Mouse (Mus musculus) CH12.LX (cell line): ENCODE measurements around the gene Ly6g6d. TPM values are rescaled to one million over a fixed set of nuclear protein-coding genes. Genes with fewer than 3 reads are reported as not detected.

Experiments
- DNase-seq: peaks from one replicate; pipeline ENCODE4 v3.0.0-alpha.2; 2013; ENCODE audit errors: extremely low read depth
- H3K27ac ChIP-seq: 2 replicates; pipeline ENCODE4 v1.5.1; 2012; ENCODE audit warnings: low read depth, mild to moderate bottlenecking, control low read depth, moderate library complexity; ENCODE audit not compliant: insufficient read depth
- H3K27me3 ChIP-seq: replicated peaks from 2 replicates; pipeline ENCODE3; 2012; ENCODE audit warnings: inconsistent platforms
- H3K36me3 ChIP-seq, 2 experiments: replicated peaks in 1 of 2; 2 replicates each; pipeline versions ENCODE3 to v1.6.1; 2012; ENCODE audit warnings: inconsistent platforms in 1 of 2, low read length in 1 of 2, mild to moderate bottlenecking in 1 of 2, mixed read lengths in 1 of 2, moderate library complexity in 1 of 2; ENCODE audit not compliant: control insufficient read depth in 1 of 2, insufficient read depth in 1 of 2
- H3K4me1 ChIP-seq, 2 experiments: 2 replicates each; pipeline ENCODE4 v1.6.1; 2012; ENCODE audit warnings: inconsistent platforms in 1 of 2, moderate library complexity in 1 of 2; ENCODE audit not compliant: insufficient read depth in 2 of 2, control insufficient read depth in 1 of 2
- H3K4me2 ChIP-seq: 2 replicates; pipeline ENCODE4 v1.6.1; 2012; ENCODE audit warnings: low read depth, mild to moderate bottlenecking, control low read depth; ENCODE audit not compliant: poor library complexity, insufficient read depth, severe bottlenecking
- H3K4me3 ChIP-seq, 3 experiments: fragments of 150-350 bp in 1 of 3; sonication (generic) in 1 of 3; replicated peaks in 1 of 3; 2 replicates each; pipeline versions ENCODE3 to v1.5.1; 2011 to 2012; ENCODE audit warnings: low read depth in 2 of 3, low read length in 2 of 3, mild to moderate bottlenecking in 2 of 3, moderate library complexity in 2 of 3, control low read depth in 1 of 3, improper control_type of control experiment in 1 of 3, inconsistent platforms in 1 of 3, mixed read lengths in 1 of 3; ENCODE audit not compliant: poor library complexity in 1 of 3
- H3K79me2 ChIP-seq: replicated peaks from 2 replicates; pipeline ENCODE4 v1.6.1; 2012; ENCODE audit warnings: mild to moderate bottlenecking, moderate library complexity; ENCODE audit not compliant: control insufficient read depth, poor library complexity, insufficient read depth, severe bottlenecking; ENCODE audit errors: extremely low read depth
- H3K9ac ChIP-seq: 2 replicates; pipeline ENCODE4 v1.6.1; 2012; ENCODE audit warnings: low read depth, mild to moderate bottlenecking, control low read depth, moderate library complexity; ENCODE audit not compliant: insufficient read depth
- H3K9me3 ChIP-seq: replicated peaks from 2 replicates; pipeline ENCODE3; 2012; ENCODE audit warnings: low read length, inconsistent platforms, mixed read lengths
- BHLHE40 ChIP-seq: IDR thresholded peaks from 2 replicates; pipeline ENCODE4 v1.6.1; 2011; ENCODE audit warnings: mild to moderate bottlenecking, low read depth, low read length, improper control_type of control experiment
- CHD1 ChIP-seq: IDR thresholded peaks from 2 replicates; pipeline ENCODE4 v1.6.1; 2012; ENCODE audit warnings: low read depth, low read length, improper control_type of control experiment, inconsistent platforms
- CHD2 ChIP-seq: IDR thresholded peaks from 2 replicates; pipeline ENCODE4 v1.6.1; 2011; ENCODE audit warnings: low read length, improper control_type of control experiment
- CTCF ChIP-seq, 2 experiments: IDR thresholded peaks in 1 of 2; conservative IDR thresholded peaks in 1 of 2; 2 replicates each; pipeline ENCODE4 v1.5.1; 2011 to 2012; ENCODE audit warnings: low read depth in 2 of 2, low read length in 2 of 2, improper control_type of control experiment in 1 of 2, inconsistent platforms in 1 of 2, mild to moderate bottlenecking in 1 of 2, moderate library complexity in 1 of 2
- ETS1 ChIP-seq: conservative IDR thresholded peaks from 2 replicates; pipeline ENCODE4 v1.6.1; 2012; ENCODE audit warnings: low read depth, mild to moderate bottlenecking, inconsistent platforms, low read length, improper control_type of control experiment, moderate library complexity
- HCFC1 ChIP-seq: IDR thresholded peaks from 2 replicates; pipeline ENCODE4 v1.6.1; 2012; ENCODE audit warnings: low read depth, mild to moderate bottlenecking, inconsistent platforms, low read length, improper control_type of control experiment
- JUND ChIP-seq: conservative IDR thresholded peaks from 2 replicates; pipeline ENCODE4 v1.6.1; 2011; ENCODE audit warnings: low read depth, low read length, improper control_type of control experiment
- KAT2A ChIP-seq: IDR thresholded peaks from 2 replicates; pipeline ENCODE4 v1.6.1; 2012; ENCODE audit warnings: low read length, improper control_type of control experiment, inconsistent platforms; ENCODE audit not compliant: insufficient replicate concordance
- MAFK ChIP-seq: IDR thresholded peaks from 2 replicates; pipeline ENCODE4 v1.6.1; 2011; ENCODE audit warnings: low read length, improper control_type of control experiment; ENCODE audit not compliant: insufficient replicate concordance
- MEF2A ChIP-seq: IDR thresholded peaks from 2 replicates; pipeline ENCODE4 v1.6.1; 2014; ENCODE audit warnings: low read depth, mild to moderate bottlenecking, inconsistent platforms, low read length, improper control_type of control experiment, borderline replicate concordance
- MXI1 ChIP-seq: IDR thresholded peaks from 2 replicates; pipeline ENCODE4 v1.6.1; 2011; ENCODE audit warnings: mild to moderate bottlenecking, low read depth, low read length, improper control_type of control experiment
- MYC ChIP-seq: IDR thresholded peaks from 2 replicates; pipeline ENCODE4 v1.6.1; 2011; ENCODE audit warnings: low read depth, mild to moderate bottlenecking, improper control_type of control experiment, low read length
- NELFE ChIP-seq: IDR thresholded peaks from 2 replicates; pipeline ENCODE4 v1.6.1; 2011; ENCODE audit warnings: low read depth, low read length, improper control_type of control experiment
- PAX5 ChIP-seq: IDR thresholded peaks from 2 replicates; pipeline ENCODE4 v1.6.1; 2012; ENCODE audit warnings: low read length, inconsistent platforms, mixed read lengths
- POLR2A ChIP-seq: IDR thresholded peaks from 2 replicates; pipeline ENCODE4 v1.6.1; 2011; ENCODE audit warnings: low read depth, mild to moderate bottlenecking, improper control_type of control experiment, low read length
- POLR2AphosphoS2 ChIP-seq: IDR thresholded peaks from 2 replicates; pipeline ENCODE4 v1.6.1; 2011; ENCODE audit warnings: low read depth, low read length, improper control_type of control experiment
- RCOR1 ChIP-seq: conservative IDR thresholded peaks from 2 replicates; pipeline ENCODE4 v1.6.1; 2012; ENCODE audit warnings: low read depth, mild to moderate bottlenecking, inconsistent platforms, low read length, improper control_type of control experiment
- SIN3A ChIP-seq: IDR thresholded peaks from 2 replicates; pipeline ENCODE4 v1.6.1; 2012; ENCODE audit warnings: low read length, improper control_type of control experiment, inconsistent platforms
- SMC3 ChIP-seq: IDR thresholded peaks from 2 replicates; pipeline ENCODE4 v1.6.1; 2011; ENCODE audit warnings: low read depth, low read length, improper control_type of control experiment
- UBTF ChIP-seq: IDR thresholded peaks from 2 replicates; pipeline ENCODE4 v1.6.1; 2012; ENCODE audit warnings: low read depth, mild to moderate bottlenecking, inconsistent platforms, low read length, improper control_type of control experiment, moderate library complexity
- USF2 ChIP-seq: conservative IDR thresholded peaks from 2 replicates; pipeline ENCODE4 v1.6.1; 2011; ENCODE audit warnings: low read depth, low read length, improper control_type of control experiment
- ZC3H11A ChIP-seq: IDR thresholded peaks from 2 replicates; pipeline ENCODE4 v1.6.1; 2012; ENCODE audit warnings: low read depth, mild to moderate bottlenecking, inconsistent platforms, low read length, improper control_type of control experiment
- ZMIZ1 ChIP-seq: IDR thresholded peaks from 2 replicates; pipeline ENCODE4 v1.6.1; 2012; ENCODE audit warnings: low read depth, mild to moderate bottlenecking, inconsistent platforms, low read length, improper control_type of control experiment
- ZNF384 ChIP-seq: IDR thresholded peaks from 2 replicates; pipeline ENCODE4 v1.6.1; 2012; ENCODE audit warnings: low read depth, low read length, improper control_type of control experiment, inconsistent platforms
- dilution Hi-C: fragments of 300-500 bp; cut with MboI; formaldehyde crosslinking; loops from 2 replicates; pipeline ENCODE4 v1.14.3; 2020; ENCODE audit warnings: low sequenced_read_pairs; ENCODE audit not compliant: extremely low pct_unique_long_range_greater_than_20kb, extremely low pct_ligation_motif_present
- in situ Hi-C: fragments of 300-500 bp; cut with MboI; formaldehyde crosslinking; loops from 3 replicates; pipeline ENCODE4 v1.14.3; 2019; ENCODE audit warnings: low sequenced_read_pairs, low pct_ligation_motif_present, low pct_unique_long_range_greater_than_20kb, mixed read lengths
- polyA plus RNA-seq: library from polyadenylated mRNA; unstranded; fragments of >175 nt; gene quantifications from 2 replicates; pipeline ENCODE4 v1.2.1, GENCODE M21; 2012; ENCODE audit warnings: low read depth; ENCODE audit not compliant: insufficient read length
- total RNA-seq, 2 experiments: library from RNA; depleted of rRNA; stranded (reverse); fragments of 300-350 nt in 1 of 2; fragments of >200 nt in 1 of 2; gene quantifications; 2 replicates each; pipeline ENCODE4 v1.2.3; 2012 to 2014

The Ly6g6d gene
- total and polyA plus RNA-seq, 3 experiments, result 0.44 TPM; not detected in 2

DNA sequence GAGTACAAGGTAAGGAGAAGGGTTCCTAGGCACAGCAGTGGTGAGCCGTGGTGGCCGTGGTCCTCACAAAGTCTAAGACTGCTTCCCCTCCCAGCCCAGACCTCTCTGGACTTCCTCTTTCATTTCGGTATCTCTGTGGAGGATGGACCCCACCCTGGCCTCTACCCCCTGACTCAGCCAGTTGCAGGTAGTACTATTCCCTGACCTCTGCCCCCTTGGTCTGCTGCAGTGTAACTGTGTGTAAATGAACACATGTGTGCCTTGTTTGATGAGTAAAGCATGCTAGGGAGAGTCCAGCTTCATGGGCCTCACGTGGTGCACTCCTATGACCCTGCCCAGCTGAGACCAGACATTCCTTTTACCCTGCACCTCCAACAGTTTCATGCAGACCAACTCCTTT lies 54.1 kb downstream of the Ly6g6d start:
- Histone ChIP-seq H3K4me2 (no peak overlapping the region; the same call in 1 of the 2 replicates), H3K79me2 (no peaks in the 10 kb centered on the region; the same call in none of the 2 replicates), H3K4me3 (no peak overlapping the region), H3K9ac (no peak overlapping the region), H3K4me1 (peaks cover 14 to 50% of the 10 kb centered on the region in 2 experiments), H3K27me3 (no peaks in the 10 kb centered on the region), H3K36me3 (peaks cover 4 to 47% of the 10 kb centered on the region in 2 experiments), H3K27ac (no peak overlapping the region), H3K9me3 (no peaks in the 10 kb centered on the region)
- no peak for TF ChIP-seq PAX5
- no peak for DNase-seq
- dilution Hi-C loops (no loop called here), in situ Hi-C loops (loop anchor here (5.0 to 10.0 kb wide), 2 partner anchors 44 to 91 kb away; partner anchors contain the start of genes Ly6g5b, Ly6g6c and Mpig6b)

DNA sequence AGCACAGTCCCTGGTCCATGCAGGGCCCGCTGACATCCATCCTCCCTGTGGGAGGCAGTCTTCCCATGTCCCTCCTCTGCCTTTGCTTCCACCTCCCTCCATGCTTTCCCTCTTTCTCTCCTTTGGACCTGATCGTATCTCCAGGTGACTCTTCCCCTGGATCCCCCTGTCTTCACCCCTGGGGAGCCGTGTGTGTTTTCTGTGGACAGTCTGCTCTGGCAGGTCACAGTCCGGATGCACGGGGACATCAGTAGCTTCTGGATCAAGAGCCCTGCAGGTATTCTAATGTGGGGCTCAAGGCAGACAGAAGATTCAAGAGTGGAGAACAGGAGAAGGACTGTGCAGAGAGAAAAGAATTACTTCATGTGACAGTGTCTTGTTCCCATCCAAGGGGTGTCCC lies 54.6 kb downstream of the Ly6g6d start:
- H3K4me3 ChIP-seq, result no peak overlapping the region
- TF ChIP-seq CTCF (conservative IDR thresholded peaks at IDR 0.05 in 1 of 2, IDR thresholded peaks at IDR 0.05 in 1 of 2; ENCODE audit: low read depth in 2 of 2, low read length in 2 of 2) (no peak), POLR2A (no peak), RCOR1 (no peak), MEF2A (no peak), NELFE (no peak), MAFK (no peak), SIN3A (no peak), POLR2AphosphoS2 (no peak)
- TF ChIP-seq, all 38 proteins: peak for 0
- no peak overlapping the region for H3K27ac ChIP-seq

DNA sequence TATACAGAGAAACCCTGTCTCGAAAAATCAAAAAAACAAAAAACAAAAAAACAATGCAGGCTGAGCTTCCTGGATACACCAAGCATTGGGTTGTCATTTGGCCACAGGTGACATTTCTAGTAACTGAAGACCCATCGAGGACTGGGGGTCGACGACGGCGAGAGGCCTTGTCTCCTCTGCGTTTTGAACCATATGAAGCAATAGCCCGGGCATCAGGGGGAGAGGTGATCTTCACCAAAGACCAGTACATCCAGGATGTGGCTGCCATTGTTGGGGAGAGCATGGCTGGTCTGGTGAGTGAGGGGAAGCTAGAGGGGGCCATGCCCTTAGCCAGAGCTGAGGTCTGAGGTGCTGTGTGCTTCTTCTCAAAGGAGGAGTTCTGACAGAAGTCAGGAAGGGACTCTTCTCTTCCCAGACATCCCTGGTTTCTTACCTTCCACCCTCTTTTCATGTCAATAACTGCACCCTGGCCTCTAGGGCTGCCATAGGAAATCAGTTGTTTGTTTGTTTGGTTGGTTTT lies 55.3 kb downstream of the Ly6g6d start:
- no peak overlapping the region for H3K27ac ChIP-seq
- H3K4me1 ChIP-seq, result peaks cover 10 to 40% of the 10 kb centered on the region in 2 experiments
- H3K27me3 ChIP-seq, result no peaks in the 10 kb centered on the region
- H3K4me2 ChIP-seq, result no peak overlapping the region
- H3K36me3 ChIP-seq, result peaks cover 4 to 59% of the 10 kb centered on the region in 2 experiments
- dilution Hi-C loops, result no loop called here
- no peak for DNase-seq
- H3K4me3 ChIP-seq, result no peak overlapping the region
- no peaks in the 10 kb centered on the region for H3K9me3 ChIP-seq
- in situ Hi-C loops, result loop anchor here (5.0 to 10.0 kb wide), 2 partner anchors 45 to 92 kb away; partner anchors contain the start of genes Ly6g5b, Ly6g6c and Mpig6b
- H3K79me2 ChIP-seq, result no peaks in the 10 kb centered on the region; the same call in none of the 2 replicates
- H3K9ac ChIP-seq, result no peak overlapping the region
- TF ChIP-seq BHLHE40 (no peak), SIN3A (no peak), USF2 (no peak), JUND (no peak), MEF2A (no peak), ETS1 (no peak), SMC3 (no peak), MYC (no peak), ZNF384 (no peak), HCFC1 (no peak), ZC3H11A (no peak), ZMIZ1 (no peak), CHD2 (no peak), POLR2A (no peak), KAT2A (no peak), UBTF (no peak), CHD1 (no peak), MXI1 (no peak)

More for the DNA sequence above, 54.6 kb downstream of the Ly6g6d start:
- Histone ChIP-seq H3K9me3 (no peaks in the 10 kb centered on the region), H3K4me1 (peaks cover 13 to 45% of the 10 kb centered on the region in 2 experiments), H3K9ac (no peak overlapping the region), H3K36me3 (peaks cover 4 to 52% of the 10 kb centered on the region in 2 experiments), H3K4me2 (no peak overlapping the region), H3K27me3 (no peaks in the 10 kb centered on the region), H3K79me2 (no peaks in the 10 kb centered on the region; the same call in none of the 2 replicates)
- no peak for DNase-seq
- dilution Hi-C loops (no loop called here), in situ Hi-C loops (loop anchor here (5.0 to 10.0 kb wide), 2 partner anchors 44 to 92 kb away; partner anchors contain the start of genes Ly6g5b, Ly6g6c and Mpig6b)
